ENCODE assay signal across 1 mouse cellular context in the genomic region with DNA sequence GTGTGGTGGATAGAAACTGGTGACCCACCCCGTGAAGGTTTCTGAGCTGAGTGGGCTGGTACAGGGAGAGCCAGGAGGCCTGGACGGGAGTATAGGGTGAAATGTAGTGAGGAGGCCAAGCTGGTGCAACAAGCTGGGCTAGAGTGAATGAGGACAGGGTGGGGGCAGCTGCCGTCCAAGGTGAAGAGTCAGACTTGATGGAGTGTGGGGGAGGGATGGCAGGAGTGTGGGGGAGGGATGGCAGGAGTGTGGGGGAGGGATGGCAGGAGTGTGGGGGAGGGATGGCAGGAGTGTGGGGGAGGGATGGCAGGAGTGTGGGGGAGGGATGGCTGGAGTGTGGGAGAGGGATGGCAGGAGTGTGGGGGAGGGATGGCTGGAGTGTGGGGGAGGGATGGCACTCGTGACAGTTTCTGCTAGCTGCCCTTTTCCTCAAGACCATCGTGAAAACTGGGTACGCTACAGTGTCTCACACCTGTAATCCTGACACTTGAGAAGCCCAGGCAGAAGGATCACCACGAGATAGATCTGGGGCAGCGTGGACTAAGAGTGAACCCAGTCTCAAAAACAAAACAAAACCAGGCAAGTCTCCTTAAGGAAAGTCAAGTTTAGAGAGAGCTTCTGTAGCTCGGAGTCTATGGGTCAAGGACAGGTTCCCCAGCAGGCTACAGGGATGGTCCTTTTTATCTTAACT.
TF ChIP-seq lines count a peak whose summit lies in the region.

No protein-coding gene starts in this region.

TF ChIP-seq in ES-E14, 5 proteins besides CTCF, POLR2A, EP300 and RAD21 (continued from another document):
- no peak for TF ChIP-seq HCFC1 (IDR thresholded peaks at IDR 0.05; ENCODE audit: borderline replicate concordance, insufficient read depth, low read length)
